Mouse (Mus musculus) liver, adult (tissue): ENCODE results near the gene Brat1.

Source experiments
- GATA4 ChIP-seq: IDR thresholded peaks from 2 replicates; pipeline ENCODE4 v1.6.1; 2014; ENCODE audit warnings: mild to moderate bottlenecking, low read length; ENCODE audit not compliant: insufficient replicate concordance

Gene Brat1

GRCm38 (mm10) chr5:140682113-140682512, 22.7 kb upstream of the Brat1 start:
- no peak for TF ChIP-seq GATA4

DNA sequence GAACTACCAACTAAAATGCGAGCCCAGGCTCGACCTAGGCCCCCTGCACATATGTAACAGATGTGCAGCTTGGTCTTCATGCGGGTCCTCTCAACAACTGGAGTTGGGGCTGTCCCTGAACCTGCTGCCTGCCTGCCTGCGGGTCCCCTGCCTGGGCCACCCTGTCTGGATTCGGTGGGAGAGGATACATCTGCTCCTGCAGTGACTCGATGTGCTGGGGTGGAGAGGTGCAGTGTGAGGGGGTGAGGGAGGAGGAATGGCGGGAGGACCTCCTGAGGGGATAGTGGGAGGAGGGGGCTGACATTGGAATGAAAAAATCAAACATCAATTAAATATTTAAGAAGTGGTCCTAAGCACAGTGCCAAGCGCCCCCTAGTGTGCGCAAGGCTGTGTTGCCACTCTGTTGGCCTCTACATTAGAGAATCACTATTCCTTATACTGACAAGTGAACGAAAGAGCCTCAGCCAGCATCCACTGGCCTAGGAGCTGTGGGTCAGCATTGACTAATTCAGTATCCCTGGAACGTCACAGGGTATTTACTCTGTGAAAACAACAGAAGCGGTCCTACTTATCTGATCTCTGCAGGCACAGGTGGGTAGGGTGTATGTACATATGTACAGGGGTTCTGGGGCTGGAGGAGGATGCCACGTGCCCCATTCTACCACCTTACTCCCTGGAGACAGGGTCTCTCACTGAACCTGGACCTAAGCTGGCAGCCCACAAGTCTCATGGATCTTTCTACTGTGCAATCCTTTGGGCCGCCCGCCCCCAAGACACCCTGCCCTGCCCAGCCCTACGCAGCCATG, 20.3 kb upstream of the Brat1 start:
- TF ChIP-seq GATA4: no peak

GRCm38 (mm10) chr5:140688434-140688833, 16.4 kb upstream of the Brat1 start:
- TF ChIP-seq GATA4: no peak

DNA sequence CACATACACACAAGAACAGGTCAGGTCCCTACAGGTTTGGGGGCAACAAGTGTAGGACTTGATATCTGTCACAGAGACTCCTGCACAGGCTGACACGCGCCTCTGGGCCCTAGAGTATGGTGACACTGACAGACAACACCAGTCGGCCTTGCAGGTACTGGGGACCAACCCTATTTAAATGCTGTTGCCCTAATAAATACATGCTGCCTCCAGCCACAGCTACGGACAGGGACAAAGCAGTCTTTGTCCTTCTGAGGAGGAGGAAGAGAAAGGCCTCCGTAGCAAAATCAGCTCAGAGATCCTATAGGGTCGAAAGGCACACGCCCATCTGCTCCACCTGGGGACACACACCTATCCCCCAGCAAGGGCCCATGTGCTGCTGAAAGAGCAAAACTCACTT, 8.8 kb upstream of the Brat1 start:
- no peak for TF ChIP-seq GATA4

GRCm38 (mm10) chr5:140699776-140700175, 5.0 kb upstream of the Brat1 start:
- no peak for TF ChIP-seq GATA4

DNA sequence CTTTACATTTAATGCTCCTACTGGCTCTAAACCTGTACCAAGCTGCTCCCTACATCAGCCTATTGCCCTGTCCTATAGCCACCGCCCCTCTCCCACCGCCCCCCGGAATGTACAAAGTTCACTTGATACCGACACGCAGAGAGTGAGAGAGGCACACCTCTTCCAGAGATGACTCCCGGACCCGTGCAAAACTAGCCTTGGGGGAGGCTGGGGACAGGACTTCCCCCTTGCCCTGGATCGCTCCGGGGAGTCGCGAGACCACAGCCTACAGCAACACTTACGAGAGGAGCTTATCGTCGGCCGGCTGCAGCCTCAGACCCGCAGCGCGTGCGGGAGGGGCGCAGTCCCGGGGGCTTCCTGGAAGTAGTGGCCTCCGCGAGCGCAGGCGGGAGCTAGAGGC, 3.1 kb upstream of the Brat1 start:
- TF ChIP-seq GATA4: no peak

GRCm38 (mm10) chr5:140702103-140702513, 2.7 kb upstream of the Brat1 start, which contains the start of gene Iqce:
TSS of gene Iqce (minus strand) at chr5:140702378.
- TF ChIP-seq GATA4: peak; percentile 35; the same call in 1 of the 2 replicates

DNA sequence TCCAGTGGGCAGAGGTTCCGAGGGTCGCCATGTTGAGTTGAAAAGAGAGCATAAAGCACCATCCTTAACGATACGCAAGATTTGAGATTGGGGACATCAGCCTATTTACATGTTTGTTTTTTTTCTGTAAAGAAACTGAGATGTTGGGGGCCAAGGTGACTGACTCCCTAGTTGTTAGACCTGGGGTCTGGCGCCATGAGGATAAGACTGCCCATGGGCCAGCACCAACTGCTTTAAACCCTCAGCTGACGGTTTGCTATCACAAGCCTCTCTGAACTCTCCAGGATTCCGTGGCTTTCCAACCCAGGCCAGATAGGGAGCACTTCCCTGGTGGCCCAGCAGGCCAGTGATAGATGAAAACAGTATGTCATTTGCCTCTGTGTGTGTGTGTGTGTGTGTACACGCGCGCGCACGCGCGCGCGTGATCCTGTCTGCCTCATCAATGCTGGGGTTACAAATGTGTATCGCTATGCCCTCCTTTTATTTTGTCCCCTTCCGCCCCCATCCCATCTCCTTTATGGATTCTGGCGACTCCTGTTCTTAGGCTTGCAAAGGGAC, 2.1 kb upstream of the Brat1 start:
- no peak for TF ChIP-seq GATA4

DNA sequence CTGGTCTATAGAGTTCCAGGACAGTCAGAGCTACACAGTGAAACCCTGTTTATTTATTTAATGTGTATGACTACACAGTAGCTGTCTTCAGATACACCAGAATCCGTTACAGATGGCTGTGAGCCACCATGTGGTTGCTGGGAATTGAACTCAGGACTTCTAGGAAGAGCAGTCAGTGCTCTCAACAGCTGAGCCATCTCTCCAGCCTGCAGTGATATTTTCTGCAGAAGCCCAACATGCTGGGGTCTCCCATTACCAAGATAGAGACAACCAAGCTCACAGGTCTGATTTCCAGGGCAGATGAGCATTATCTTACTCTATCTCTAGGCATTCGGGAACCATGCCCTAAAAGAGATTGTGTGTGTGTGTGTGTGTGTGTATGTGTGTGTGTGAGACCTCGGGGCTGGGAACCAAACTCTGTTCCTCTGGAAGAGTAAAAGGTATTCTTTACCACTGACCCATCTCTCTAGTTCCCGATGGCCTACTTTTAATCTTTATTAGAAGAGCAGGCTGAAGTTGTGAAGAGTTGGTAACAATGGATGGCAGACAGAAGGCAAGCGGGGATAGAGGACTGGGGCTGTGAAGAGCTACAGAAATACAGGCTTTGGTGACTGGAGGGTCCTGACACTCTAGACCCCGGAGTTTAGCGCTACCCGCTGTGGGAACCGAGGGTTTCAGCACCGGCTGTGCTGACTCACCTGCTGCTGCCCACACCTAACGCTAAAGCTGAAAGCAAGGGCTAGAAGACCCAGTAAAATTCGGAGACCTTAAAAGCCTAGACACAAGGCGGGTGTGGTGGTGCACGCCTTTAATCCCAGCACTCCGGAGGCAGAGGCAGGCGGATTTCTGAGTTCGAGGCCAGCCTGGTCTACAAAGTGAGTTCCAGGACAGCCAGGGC, 1.1 kb upstream of the Brat1 start:
- no peak for TF ChIP-seq GATA4

GRCm38 (mm10) chr5:140705501-140706171, 825 bp downstream of the Brat1 start:
- TF ChIP-seq GATA4: no peak

DNA sequence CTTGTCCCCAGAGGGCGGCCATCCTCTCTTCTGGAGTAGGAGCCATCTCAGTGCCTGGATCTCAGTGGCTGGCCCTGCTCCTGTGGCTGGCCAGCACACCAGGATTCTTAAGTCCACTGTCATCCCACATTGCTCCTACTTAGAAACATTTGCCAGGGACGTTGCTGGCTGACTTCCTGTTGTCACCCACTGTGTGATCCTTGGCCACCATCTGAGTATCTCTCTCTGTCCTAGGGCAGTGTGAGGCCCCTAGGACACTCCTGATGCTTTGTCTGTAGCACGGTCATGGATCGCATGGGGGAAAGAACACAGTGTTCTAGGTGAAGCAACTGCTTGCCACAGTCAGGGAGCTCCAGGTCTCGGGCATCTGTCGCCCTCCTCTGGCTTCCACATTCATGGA, 5.5 kb downstream of the Brat1 start:
- TF ChIP-seq GATA4: no peak

DNA sequence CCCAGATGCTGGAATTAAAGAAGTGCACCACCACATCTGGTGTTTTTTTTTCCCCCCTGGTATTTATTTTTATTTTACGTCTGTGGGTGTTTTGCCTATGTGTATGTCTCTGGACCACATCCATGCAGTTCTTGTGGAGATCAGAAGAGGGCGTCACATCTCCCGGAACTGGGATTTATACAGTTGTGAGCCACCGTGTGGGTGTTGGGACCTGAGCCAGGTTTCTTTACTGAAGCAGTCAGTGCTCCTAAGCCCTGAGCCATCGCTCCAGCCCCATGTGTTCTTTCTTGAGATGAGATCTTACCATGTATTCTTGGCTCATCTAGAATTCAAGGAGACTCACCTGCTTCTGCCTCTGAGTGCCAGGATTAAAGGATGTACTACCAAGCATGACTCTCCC, 6.2 kb downstream of the Brat1 start:
- TF ChIP-seq GATA4: no peak

GRCm38 (mm10) chr5:140720773-140721172, 16.0 kb downstream of the Brat1 start:
- TF ChIP-seq GATA4: no peak

- no peak for TF ChIP-seq GATA4
Observed at GRCm38 (mm10) chr5:140722121-140722520, 17.3 kb downstream of the Brat1 start.

DNA sequence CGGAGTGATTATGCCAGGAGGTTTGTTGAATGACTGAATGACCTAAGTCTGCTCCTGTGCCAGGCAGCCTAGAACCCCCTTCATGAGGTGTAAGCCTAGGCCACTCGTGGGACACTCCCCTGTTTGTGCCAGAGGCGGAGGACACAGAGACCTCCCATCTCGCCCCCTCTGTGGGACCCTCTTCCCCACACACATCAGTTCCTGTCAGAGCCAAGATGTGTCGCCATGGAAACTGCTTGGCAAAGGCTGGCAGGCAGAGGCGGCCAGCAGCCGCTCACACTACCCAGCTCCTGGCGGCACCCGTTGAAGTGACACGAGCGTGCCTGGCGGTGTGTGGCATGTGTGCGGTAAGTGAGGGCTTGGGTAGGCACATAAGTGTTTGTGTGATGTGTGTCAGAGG, 19.0 kb downstream of the Brat1 start, which contains the start of gene Amz1:
Gene Amz1 (plus strand): TSS at position 306 of the 400 bp plus-strand sequence.
- no peak for TF ChIP-seq GATA4
